Mouse (Mus musculus) hindbrain, embryonic 13.5 days (tissue): ENCODE measurements at regions not wholly inside any gene's neighbourhood (a gene's known extent, or its start where the extent isn't known, plus 50 kb on each side); places are given as distances from the start of the nearest gene placed in this dataset.

Experiments
- ATAC-seq: fragments of 200-750 bp; cut with Nextera tagmentation; 2 replicates; pipeline ENCODE4 v1.8.0; 2017; ENCODE audit warnings: moderate TSS enrichment; ENCODE audit not compliant: low FRiP score
- H3K27ac ChIP-seq: fragments of 300-500 bp; sonication (generic); 2 replicates; pipeline ENCODE4 v1.5.1; 2015; ENCODE audit warnings: inconsistent platforms, mild to moderate bottlenecking, moderate library complexity
- H3K27me3 ChIP-seq: fragments of 300-500 bp; sonication (generic); 2 replicates; pipeline ENCODE4 v1.6.1; 2015; ENCODE audit warnings: mild to moderate bottlenecking, inconsistent platforms
- H3K36me3 ChIP-seq: fragments of 300-500 bp; sonication (generic); 2 replicates; pipeline ENCODE4 v1.6.1; 2015; ENCODE audit warnings: mild to moderate bottlenecking, inconsistent platforms
- H3K4me1 ChIP-seq: fragments of 300-500 bp; sonication (generic); replicated peaks from 2 replicates; pipeline ENCODE4 v1.6.1; 2015; ENCODE audit warnings: inconsistent platforms
- H3K4me2 ChIP-seq: fragments of 300-500 bp; sonication (generic); 2 replicates; pipeline ENCODE4 v1.6.1; 2015; ENCODE audit warnings: inconsistent platforms, mild to moderate bottlenecking, moderate library complexity
- H3K4me3 ChIP-seq: fragments of 300-500 bp; sonication (generic); 2 replicates; pipeline ENCODE4 v1.5.1; 2015; ENCODE audit warnings: mild to moderate bottlenecking, inconsistent platforms
- H3K9ac ChIP-seq: fragments of 300-500 bp; sonication (generic); 2 replicates; pipeline ENCODE4 v1.6.1; 2015; ENCODE audit warnings: mild to moderate bottlenecking, inconsistent platforms
- H3K9me3 ChIP-seq: fragments of 300-500 bp; sonication (generic); 2 replicates; pipeline ENCODE4 v1.6.1; 2016; ENCODE audit warnings: inconsistent platforms
- WGBS: fragments of 180-500 bp; shearing (Covaris S2); methylation state at CpG from one replicate; pipeline ENCODE4 v1.1.7; 2015; 5-methylcytosine and 5-hydroxymethylcytosine counted together

GRCm38 (mm10) chr10:12115767-12116166, 753.4 kb downstream of the Utrn start:
- Histone ChIP-seq H3K27ac (no peak overlapping the region), H3K9me3 (no peaks in the 10 kb centered on the region), H3K4me1 (peaks cover 8% of the 10 kb centered on the region), H3K27me3 (no peaks in the 10 kb centered on the region), H3K4me2 (no peak overlapping the region), H3K4me3 (no peak overlapping the region), H3K9ac (no peak overlapping the region), H3K36me3 (no peaks in the 10 kb centered on the region)
- 71% methylated on average over 3 of the region's 3 CpGs for WGBS
- ATAC-seq: no peak

GRCm38 (mm10) chr10:12116662-12117303, 752.4 kb downstream of the Utrn start:
- Histone ChIP-seq H3K4me1 (peaks cover 8% of the 10 kb centered on the region), H3K9ac (no peak overlapping the region), H3K27me3 (no peaks in the 10 kb centered on the region), H3K27ac (peak overlapping the region; percentile 26), H3K9me3 (no peaks in the 10 kb centered on the region), H3K4me3 (no peak overlapping the region), H3K36me3 (no peaks in the 10 kb centered on the region), H3K4me2 (no peak overlapping the region)
- 48% methylated on average over 6 of the region's 6 CpGs for WGBS
- peak; percentile 59 for ATAC-seq

GRCm38 (mm10) chr10:12124272-12124671, 744.9 kb downstream of the Utrn start:
- H3K4me1 ChIP-seq: no peaks in the 10 kb centered on the region
- no peaks in the 10 kb centered on the region for H3K9me3 ChIP-seq
- no peak overlapping the region for H3K27ac ChIP-seq
- H3K27me3 ChIP-seq: no peaks in the 10 kb centered on the region
- no peak overlapping the region for H3K9ac ChIP-seq
- 19% methylated on average over 2 of the region's 2 CpGs for WGBS
- H3K4me2 ChIP-seq: no peak overlapping the region
- no peaks in the 10 kb centered on the region for H3K36me3 ChIP-seq
- H3K4me3 ChIP-seq: no peak overlapping the region
- ATAC-seq: no peak

- no peaks in the 10 kb centered on the region for H3K36me3 ChIP-seq
- H3K27me3 ChIP-seq: no peaks in the 10 kb centered on the region
- H3K27ac ChIP-seq: no peak overlapping the region
- 80% methylated on average over 3 of the region's 3 CpGs for WGBS
- H3K4me3 ChIP-seq: no peak overlapping the region
- H3K9me3 ChIP-seq: no peaks in the 10 kb centered on the region
- no peak overlapping the region for H3K9ac ChIP-seq
- H3K4me1 ChIP-seq: no peaks in the 10 kb centered on the region
- no peak for ATAC-seq
- H3K4me2 ChIP-seq: no peak overlapping the region
Measured at GRCm38 (mm10) chr10:12129486-12129885, 739.7 kb downstream of the Utrn start.

DNA sequence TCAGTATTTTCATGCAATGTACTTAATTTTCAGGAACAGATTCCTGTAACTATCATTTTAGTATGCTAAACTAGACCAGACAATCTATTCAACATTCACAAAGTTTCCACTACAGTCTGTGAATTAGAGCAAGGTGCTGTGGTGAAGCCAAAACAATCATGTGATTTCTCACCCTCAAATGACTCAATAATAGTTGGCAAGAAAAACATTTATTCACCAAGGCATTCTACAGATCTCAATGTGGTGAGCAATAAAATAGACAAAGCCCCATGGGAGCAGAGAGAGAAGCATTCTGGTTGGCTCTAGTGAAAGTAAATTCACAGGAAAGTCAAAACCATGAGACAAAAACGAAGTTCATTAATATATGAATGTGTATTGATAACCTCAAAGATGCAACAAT, 724.5 kb downstream of the Utrn start:
- H3K27ac ChIP-seq: no peak overlapping the region
- no peaks in the 10 kb centered on the region for H3K9me3 ChIP-seq
- no peaks in the 10 kb centered on the region for H3K27me3 ChIP-seq
- no peak overlapping the region for H3K4me2 ChIP-seq
- 61% methylated on average over 1 of the region's 1 CpGs for WGBS
- ATAC-seq: no peak
- H3K36me3 ChIP-seq: no peaks in the 10 kb centered on the region
- H3K4me3 ChIP-seq: no peak overlapping the region
- no peaks in the 10 kb centered on the region for H3K4me1 ChIP-seq
- H3K9ac ChIP-seq: no peak overlapping the region

- Histone ChIP-seq H3K9ac (no peak overlapping the region), H3K4me1 (no peaks in the 10 kb centered on the region), H3K9me3 (no peaks in the 10 kb centered on the region), H3K27ac (no peak overlapping the region), H3K4me2 (no peak overlapping the region), H3K36me3 (no peaks in the 10 kb centered on the region), H3K27me3 (no peaks in the 10 kb centered on the region), H3K4me3 (no peak overlapping the region)
- 81% methylated on average over 9 of the region's 9 CpGs for WGBS
- ATAC-seq: peak; percentile 49; the same call in 1 of the 2 replicates
Measured at GRCm38 (mm10) chr10:12146942-12147537, 722.1 kb downstream of the Utrn start.

DNA sequence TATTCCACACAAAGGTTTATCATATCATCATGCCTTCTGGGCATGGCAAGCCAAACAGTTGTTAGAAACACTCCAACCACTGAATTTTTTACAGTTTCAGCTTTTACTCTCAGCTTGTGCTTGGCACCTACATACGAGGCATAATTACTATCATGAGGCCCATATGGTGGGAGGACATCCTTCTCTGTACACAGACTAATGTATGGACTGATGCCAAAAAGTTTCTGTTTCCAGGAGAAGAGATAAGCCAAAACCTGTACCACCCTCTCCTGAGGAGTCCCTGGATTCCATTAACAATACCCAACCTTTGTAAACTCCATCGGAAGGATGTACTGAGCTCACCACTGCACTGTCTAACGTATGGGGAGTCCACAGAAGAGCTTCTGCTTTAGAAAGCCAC, 698.9 kb downstream of the Utrn start:
- Histone ChIP-seq H3K27me3 (no peaks in the 10 kb centered on the region), H3K4me1 (no peaks in the 10 kb centered on the region; the same call in 1 of the 2 replicates), H3K4me2 (no peak overlapping the region), H3K9ac (no peak overlapping the region), H3K4me3 (no peak overlapping the region), H3K36me3 (no peaks in the 10 kb centered on the region), H3K9me3 (no peaks in the 10 kb centered on the region), H3K27ac (no peak overlapping the region)
- no peak for ATAC-seq
- 87% methylated on average over 3 of the region's 3 CpGs for WGBS

GRCm38 (mm10) chr10:12174200-12174818, 694.9 kb downstream of the Utrn start:
- Histone ChIP-seq H3K9me3 (no peaks in the 10 kb centered on the region), H3K27ac (no peak overlapping the region), H3K36me3 (no peaks in the 10 kb centered on the region), H3K4me3 (no peak overlapping the region), H3K4me1 (no peaks in the 10 kb centered on the region; the same call in 1 of the 2 replicates), H3K27me3 (no peaks in the 10 kb centered on the region), H3K4me2 (no peak overlapping the region), H3K9ac (no peak overlapping the region)
- 60% methylated on average over 14 of the region's 14 CpGs for WGBS
- 0 out of 2 replicates have a peak, but pooled peaks have one; percentile 32 for ATAC-seq

GRCm38 (mm10) chr10:12175141-12175540, 694.0 kb downstream of the Utrn start:
- Histone ChIP-seq H3K9me3 (no peaks in the 10 kb centered on the region), H3K27me3 (no peaks in the 10 kb centered on the region), H3K4me3 (no peak overlapping the region), H3K36me3 (no peaks in the 10 kb centered on the region), H3K9ac (no peak overlapping the region), H3K4me1 (no peaks in the 10 kb centered on the region; the same call in 1 of the 2 replicates), H3K27ac (no peak overlapping the region), H3K4me2 (no peak overlapping the region)
- 53% methylated on average over 3 of the region's 3 CpGs for WGBS
- no peak for ATAC-seq

DNA sequence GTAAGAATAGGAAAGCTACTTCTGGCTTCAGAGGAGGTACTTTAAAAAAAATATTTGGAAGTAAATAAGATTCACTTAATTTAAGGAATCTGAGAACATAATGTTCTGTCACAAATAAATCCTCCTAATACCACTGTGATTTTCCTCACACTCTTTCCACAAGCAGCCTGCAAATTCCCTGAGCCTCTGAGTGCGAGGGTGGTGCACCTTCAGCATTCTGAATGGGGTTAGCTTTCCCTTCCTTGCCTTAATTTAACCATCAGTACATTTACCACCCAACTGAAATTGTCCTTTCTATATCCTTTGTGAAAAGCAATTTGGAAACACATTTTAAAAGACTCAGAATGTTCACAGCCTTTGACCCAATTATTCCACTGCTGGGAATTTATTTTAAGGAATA, 691.7 kb downstream of the Utrn start:
- WGBS: 82% methylated on average over 1 of the region's 1 CpGs
- H3K4me3 ChIP-seq: no peak overlapping the region
- no peaks in the 10 kb centered on the region for H3K36me3 ChIP-seq
- no peaks in the 10 kb centered on the region for H3K9me3 ChIP-seq
- H3K4me1 ChIP-seq: no peaks in the 10 kb centered on the region; the same call in 1 of the 2 replicates
- H3K27me3 ChIP-seq: no peaks in the 10 kb centered on the region
- no peak overlapping the region for H3K27ac ChIP-seq
- H3K4me2 ChIP-seq: no peak overlapping the region
- H3K9ac ChIP-seq: no peak overlapping the region
- ATAC-seq: no peak

- no peaks in the 10 kb centered on the region for H3K27me3 ChIP-seq
- H3K4me3 ChIP-seq: no peak overlapping the region
- no peaks in the 10 kb centered on the region for H3K9me3 ChIP-seq
- H3K27ac ChIP-seq: no peak overlapping the region
- no peaks in the 10 kb centered on the region for H3K36me3 ChIP-seq
- WGBS: 89% methylated on average over 4 of the region's 4 CpGs
- ATAC-seq: no peak
- H3K4me2 ChIP-seq: no peak overlapping the region
- no peaks in the 10 kb centered on the region for H3K4me1 ChIP-seq
- no peak overlapping the region for H3K9ac ChIP-seq
Measured at GRCm38 (mm10) chr10:12180965-12181364, 688.2 kb downstream of the Utrn start.

DNA sequence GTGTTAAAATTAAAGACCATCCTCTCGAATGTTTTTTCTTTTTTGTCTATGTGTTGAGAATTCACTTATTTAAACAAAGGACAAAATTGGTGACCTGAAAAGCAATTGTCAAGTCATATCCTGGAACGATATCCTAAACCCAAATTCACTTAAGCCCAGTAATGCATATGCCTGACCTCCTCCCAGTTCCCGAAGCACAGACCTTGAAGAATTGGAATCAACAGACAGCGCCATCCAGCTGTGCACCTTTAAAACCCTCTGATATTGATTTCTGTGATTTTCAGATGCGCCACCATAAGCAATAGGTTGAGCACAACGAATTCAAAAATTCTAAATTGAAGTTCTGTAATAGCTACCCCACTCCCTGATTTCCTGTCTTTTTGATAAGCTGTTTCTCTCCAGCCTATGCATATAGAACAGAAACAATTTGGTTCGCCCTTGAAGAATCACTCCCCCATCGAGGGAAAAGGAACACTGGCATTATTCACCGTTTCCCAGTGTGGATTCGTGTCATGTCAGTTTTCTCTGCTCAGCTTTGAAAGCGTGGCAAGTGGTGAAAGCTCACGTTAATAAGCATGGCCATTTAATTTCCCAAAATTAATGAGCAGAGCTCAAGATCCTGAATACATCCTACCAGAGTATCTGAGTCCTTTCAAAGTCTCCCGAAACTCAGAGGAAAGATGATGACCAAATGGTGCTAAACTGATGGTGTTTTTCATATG, 682.1 kb downstream of the Utrn start:
- H3K4me1 ChIP-seq: peaks cover 15% of the 10 kb centered on the region; the same call in 1 of the 2 replicates
- 44% methylated on average over 13 of the region's 13 CpGs for WGBS
- peak overlapping the region; percentile 15 for H3K4me3 ChIP-seq
- no peaks in the 10 kb centered on the region for H3K27me3 ChIP-seq
- H3K36me3 ChIP-seq: no peaks in the 10 kb centered on the region
- H3K27ac ChIP-seq: peak overlapping the region; percentile 27
- no peak overlapping the region; the same call in 1 of the 2 replicates for H3K9ac ChIP-seq
- peak; percentile 49; the same call in 1 of the 2 replicates for ATAC-seq
- H3K4me2 ChIP-seq: peak overlapping the region; percentile 36
- no peaks in the 10 kb centered on the region for H3K9me3 ChIP-seq
